Mouse (Mus musculus) frontal cortex, adult (tissue): Measurements from ENCODE around the gene Idh1.
A peak's percentile ranks its signal among the peaks of the same experiment; 100 is the strongest.

Experiments used
- ATAC-seq: cut with Nextera tagmentation; 2 replicates; pipeline ENCODE4 v1.9.2; 2017; ENCODE audit warnings: mild to moderate bottlenecking, moderate library complexity, mixed read lengths; ENCODE audit not compliant: low TSS enrichment

Idh1 gene

DNA sequence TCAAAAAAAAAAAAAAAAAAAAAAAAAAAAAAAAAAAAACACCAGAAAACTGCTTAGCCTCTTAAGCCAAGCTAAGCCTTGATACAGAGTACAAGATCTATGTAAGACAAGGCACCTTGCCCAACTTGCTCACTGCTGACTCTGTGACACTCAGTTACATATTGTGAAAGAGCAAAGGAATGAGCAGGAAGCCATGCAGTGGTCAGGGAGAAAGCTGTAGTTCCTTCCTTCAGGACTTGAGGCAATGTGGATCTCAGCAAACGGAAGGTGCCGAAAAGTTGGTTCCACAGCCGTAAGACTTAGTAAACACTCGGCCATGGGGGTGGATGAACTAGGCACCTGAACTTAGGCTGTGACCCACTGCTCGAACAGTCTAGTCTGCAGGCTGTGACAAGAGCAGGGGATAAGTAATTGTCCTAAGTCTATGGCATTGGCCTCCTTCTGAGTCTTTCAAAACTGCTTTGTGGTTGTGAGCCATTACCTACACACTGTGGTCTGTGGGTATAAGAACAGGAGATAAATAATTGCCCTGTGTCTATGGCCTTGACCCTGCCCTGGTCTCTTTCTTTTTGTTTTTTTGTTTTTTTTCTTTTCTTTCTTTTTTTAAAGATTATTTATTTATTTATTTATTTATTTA lies 72.6 kb downstream of the Idh1 start:
- no peak for ATAC-seq

- no peak for ATAC-seq
Measured at GRCm38 (mm10) chr1:65112807-65113196, 73.5 kb downstream of the Idh1 start.

DNA sequence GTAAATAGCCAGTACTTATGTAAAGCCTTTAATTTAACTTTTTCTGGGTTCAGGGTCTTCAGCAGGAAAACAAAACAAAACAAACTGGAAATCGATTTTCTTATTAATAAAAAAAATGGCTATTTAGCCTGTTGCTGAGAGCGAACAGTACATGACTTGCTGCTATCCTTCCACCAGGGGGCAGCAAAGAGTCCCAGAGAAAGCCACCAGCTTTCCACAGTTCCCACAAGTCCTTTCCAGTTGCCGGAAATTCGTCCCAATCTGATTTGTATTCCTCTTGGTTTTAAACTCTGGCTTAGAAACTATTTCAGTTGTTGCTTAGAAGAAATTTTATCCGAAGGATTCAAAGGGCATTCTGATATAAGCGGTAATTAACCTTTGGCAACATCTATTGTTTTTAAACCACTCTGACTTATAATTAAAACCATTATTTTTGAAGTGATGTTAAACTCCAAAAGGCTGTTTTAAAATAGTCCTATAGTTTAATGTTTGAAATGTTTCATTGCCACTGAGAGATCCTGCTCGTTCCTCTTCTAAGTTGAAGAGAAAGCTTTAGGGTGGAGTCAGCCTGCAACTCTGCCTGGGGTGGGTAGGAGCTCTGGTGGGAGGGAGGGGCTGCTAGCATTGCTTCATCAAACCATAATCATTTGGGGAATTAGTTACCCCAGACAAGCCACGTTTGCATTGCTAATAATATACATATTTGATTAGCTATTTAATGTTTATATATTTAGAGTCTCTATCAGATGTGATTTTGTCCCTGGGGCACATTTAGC lies 74.1 kb downstream of the Idh1 start:
- peak; percentile 92 for ATAC-seq

DNA sequence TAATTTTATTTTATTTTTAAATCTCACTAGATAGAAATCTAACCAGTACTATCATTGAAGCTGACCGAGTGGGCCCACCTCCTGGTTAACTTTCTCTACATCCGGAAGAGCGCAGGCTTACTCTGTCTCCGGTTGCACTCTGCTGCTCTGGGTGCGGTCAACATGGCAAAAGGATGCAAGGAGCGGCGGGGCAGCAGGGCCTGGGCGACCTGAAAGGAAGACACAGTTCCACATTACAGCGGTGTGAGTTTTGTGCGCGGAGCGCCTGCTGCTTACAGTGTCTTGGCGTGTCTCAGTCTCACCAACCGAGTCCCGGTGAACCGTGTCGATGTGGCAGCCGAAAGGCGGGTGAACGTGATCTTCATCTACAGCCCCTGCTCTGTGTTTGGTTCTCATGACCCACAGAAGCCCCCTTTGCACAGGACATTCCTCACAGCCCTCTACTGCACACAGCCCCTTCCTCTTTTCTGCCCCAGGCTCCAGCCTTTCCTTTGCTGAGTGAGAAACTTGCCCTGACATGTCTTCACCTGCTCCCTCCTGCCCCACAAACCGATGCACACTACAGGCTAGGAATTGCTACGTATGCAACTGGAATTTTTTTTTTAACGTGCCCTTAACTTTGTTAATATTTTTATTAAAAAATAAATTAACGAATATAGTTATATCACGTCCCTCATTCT lies 76.4 kb downstream of the Idh1 start:
- no peak for ATAC-seq

- no peak for ATAC-seq
Measured at GRCm38 (mm10) chr1:65109196-65109595, 77.1 kb downstream of the Idh1 start.
